Mouse (Mus musculus) ES-E14 (cell line): ENCODE results near the gene Cybc1.

Source experiments
- HCFC1 ChIP-seq: IDR thresholded peaks from 2 replicates; pipeline ENCODE4 v1.6.1; 2012; ENCODE audit warnings: low read length, inconsistent platforms, borderline replicate concordance; ENCODE audit not compliant: insufficient read depth
- MAFK ChIP-seq: IDR thresholded peaks from 2 replicates; pipeline ENCODE4 v1.6.1; 2014; ENCODE audit warnings: mild to moderate bottlenecking, low read depth, low read length, inconsistent platforms; ENCODE audit not compliant: insufficient read depth
- ZC3H11A ChIP-seq: IDR thresholded peaks from 2 replicates; pipeline ENCODE4 v1.6.1; 2012; ENCODE audit warnings: low read depth, mild to moderate bottlenecking, inconsistent platforms, low read length, borderline replicate concordance
- ZNF384 ChIP-seq: IDR thresholded peaks from 2 replicates; pipeline ENCODE4 v1.6.1; 2012; ENCODE audit warnings: low read depth, low read length, inconsistent platforms

DNA sequence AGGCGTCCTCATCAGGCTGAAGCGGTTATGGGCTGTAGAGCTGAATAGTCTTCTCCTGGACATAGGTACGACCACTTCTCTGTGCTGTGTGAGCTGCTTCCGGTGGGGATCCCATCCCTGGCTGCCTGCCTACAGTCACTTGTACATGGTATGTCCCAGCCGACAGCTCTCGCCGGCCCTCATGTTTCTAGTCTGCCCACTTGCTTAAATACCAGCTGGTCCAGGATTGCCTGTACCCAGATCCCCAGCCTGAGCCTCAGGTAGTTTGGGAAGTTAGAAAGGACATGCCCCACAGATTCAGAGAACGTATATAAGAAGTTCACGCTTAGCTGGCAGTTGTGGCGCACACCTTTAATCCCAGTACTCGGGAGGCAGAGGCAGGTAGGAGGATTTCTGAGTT lies 9.3 kb downstream of the Cybc1 start:
- no peak for TF ChIP-seq MAFK
- no peak for TF ChIP-seq ZC3H11A
- no peak for TF ChIP-seq HCFC1
- no peak for TF ChIP-seq ZNF384
